Mouse (Mus musculus) pancreas, adult 10 weeks (tissue): ENCODE measurements around the gene Dusp7. TPM values are rescaled to one million over a fixed set of nuclear protein-coding genes. Genes with fewer than 3 reads are reported as not detected.

Experiments
- polyA plus RNA-seq: library from polyadenylated mRNA; stranded (reverse); fragments of 350-450 nt; fragmentation: Illumina TruSeq; extraction: RNeasy Lipid Tissue Mini Kit (QIAGEN cat#74804); gene quantifications from one replicate; pipeline ENCODE4 v1.2.3, GENCODE M21; 2015; ENCODE audit warnings: low read depth, low replicate concordance; ENCODE audit not compliant: insufficient read depth

Dusp7 gene
- polyA plus RNA-seq: 6.9 TPM

GRCm38 (mm10) chr9:106368112-106368717, at the start of gene Dusp7:
Gene Dusp7, plus strand, starts transcription at chr9:106368632.

Other genes with a start within 250 kb of the Dusp7 start
- gene Glyctk, start 210.5 kb upstream of the Dusp7 start, polyA plus RNA-seq: not detected
- 8.1 TPM for gene Wdr82, start 197.7 kb upstream of the Dusp7 start, polyA plus RNA-seq
- 10.4 TPM for gene Ppm1m, start 168.9 kb upstream of the Dusp7 start, polyA plus RNA-seq
- 7.6 TPM for gene Twf2, start 165.5 kb upstream of the Dusp7 start, polyA plus RNA-seq
- gene Tlr9, start 146.0 kb upstream of the Dusp7 start, polyA plus RNA-seq: not detected
- gene Alas1, start 120.0 kb upstream of the Dusp7 start, polyA plus RNA-seq: 11.3 TPM
- gene Poc1a, start 87.6 kb upstream of the Dusp7 start, polyA plus RNA-seq: 1.6 TPM
- gene Rpl29, start 60.8 kb downstream of the Dusp7 start, polyA plus RNA-seq: 331 TPM
- 5.6 TPM for gene Acy1, start 69.7 kb downstream of the Dusp7 start, polyA plus RNA-seq
- gene Abhd14b, start 78.8 kb downstream of the Dusp7 start, polyA plus RNA-seq: 17.9 TPM
- 9.6 TPM for gene Abhd14a, start 79.0 kb downstream of the Dusp7 start, polyA plus RNA-seq
- 18.9 TPM for gene Pcbp4, start 84.7 kb downstream of the Dusp7 start, polyA plus RNA-seq
- not detected for gene Gpr62, start 97.3 kb downstream of the Dusp7 start, polyA plus RNA-seq
- gene Rrp9, start 107.3 kb downstream of the Dusp7 start, polyA plus RNA-seq: 9.6 TPM
- 8.3 TPM for gene Parp3, start 108.3 kb downstream of the Dusp7 start, polyA plus RNA-seq
- gene Iqcf1, start 131.3 kb downstream of the Dusp7 start, polyA plus RNA-seq: not detected
- not detected for gene Iqcf5, start 145.9 kb downstream of the Dusp7 start, polyA plus RNA-seq
- gene Iqcf3, start 193.0 kb downstream of the Dusp7 start, polyA plus RNA-seq: not detected
- gene Iqcf4, start 202.4 kb downstream of the Dusp7 start, polyA plus RNA-seq: not detected